In genomic region chr19:25387902-25388301, GRCm38 (mm10) we compare ENCODE assay signal across 28 mouse cellular contexts.
DNase-seq lines count a peak whose midpoint lies in the region; ATAC-seq and TF ChIP-seq lines count a peak whose summit lies in the region.
"Had no signal": no experiment of that assay in that cellular context is flagged by ENCODE, and none has a peak within 500 bp of the region (broad histone marks: within the 10 kb centered on the region; RNA-seq: fewer than 3 reads in every experiment).

No protein-coding gene starts in this region.

- no peak overlapping the region for H3K4me3 ChIP-seq in heart, embryonic 10.5 days
- H3K4me3 ChIP-seq in midbrain, embryonic 10.5 days: no peak overlapping the region
- no peak overlapping the region for H3K4me3 ChIP-seq in midbrain, embryonic 16.5 days (ENCODE audit: low read depth, low read length)
- no peak overlapping the region for H3K4me3 ChIP-seq in myocyte
- no peak overlapping the region for H3K4me3 ChIP-seq in hindbrain, embryonic 12.5 days
- H3K4me3 ChIP-seq: embryonic facial prominence, embryonic 10.5 days; embryonic facial prominence, embryonic 13.5 days; erythroblast, embryonic 14.5 days; forebrain, embryonic 12.5 days; forebrain, embryonic 15.5 days; hindbrain, embryonic 13.5 days had no signal

- 86% methylated on average over 18 of the region's 18 CpGs for WGBS in heart, embryonic 10.5 days
- 85% methylated on average over 18 of the region's 18 CpGs for WGBS in midbrain, embryonic 10.5 days
- WGBS in midbrain, embryonic 16.5 days: 80% methylated on average over 18 of the region's 18 CpGs
- 82% methylated on average over 18 of the region's 18 CpGs for WGBS in hindbrain, embryonic 12.5 days

- ATAC-seq in midbrain, embryonic 16.5 days: no peak
- no peak for ATAC-seq in hindbrain, embryonic 12.5 days (ENCODE audit: low FRiP score)
- ATAC-seq: activated CD4-positive, CD25-positive, alpha-beta regulatory T cell, adult 4 months; forebrain, embryonic 15.5 days; hindbrain, postnatal 0 days; inflammation-experienced regulatory T-cells, adult 6 months; intestine, embryonic 16.5 days had no signal

- H3K4me1 ChIP-seq in heart, embryonic 10.5 days: peaks cover 63% of the 10 kb centered on the region
- H3K4me1 ChIP-seq in midbrain, embryonic 10.5 days: peaks cover 41% of the 10 kb centered on the region
- H3K4me1 ChIP-seq in midbrain, embryonic 16.5 days (ENCODE audit: control insufficient read depth, insufficient read depth, low read length): peaks cover 8% of the 10 kb centered on the region
- peaks cover 7% of the 10 kb centered on the region for H3K4me1 ChIP-seq in hindbrain, embryonic 12.5 days

- H3K27ac ChIP-seq in heart, embryonic 10.5 days: peak overlapping the region; percentile 81; the same call in 1 of the 2 replicates
- 0 out of 2 replicates have a peak overlapping the region, but pooled peaks have one; percentile 33 for H3K27ac ChIP-seq in midbrain, embryonic 10.5 days (replicated peaks)
- no peak overlapping the region for H3K27ac ChIP-seq in midbrain, embryonic 16.5 days (ENCODE audit: low read length)
- H3K27ac ChIP-seq in hindbrain, embryonic 12.5 days: no peak overlapping the region
- H3K27ac ChIP-seq: embryonic facial prominence, embryonic 10.5 days; embryonic facial prominence, embryonic 13.5 days; forebrain, embryonic 12.5 days; forebrain, embryonic 15.5 days; hindbrain, embryonic 13.5 days; hindbrain, postnatal 0 days had no signal

- H3K79me2 ChIP-seq in myocyte (ENCODE audit: control insufficient read depth, insufficient read depth): no peaks in the 10 kb centered on the region

- no peak for DNase-seq in heart, embryonic 10.5 days (ENCODE audit: low spot score)
- DNase-seq in heart, adult 8-10 months (ENCODE audit: low spot score): no peak
- no peak for DNase-seq in midbrain, embryonic 10.5 days (ENCODE audit: low spot score)
- DNase-seq in R1 (ENCODE audit: low read depth, low spot score): peak; percentile 52
- DNase-seq: adrenal gland, adult 8-10 months; adrenal gland, postnatal 25 days; B cell, adult 2 months; cerebellum, adult 11-12 months; cerebellum, adult 8-10 months; cerebellum, postnatal 10 days; cerebellum, postnatal 36 days; embryo, embryonic 11 days; gastrocnemius, postnatal 25 days had no signal

- no peaks in the 10 kb centered on the region for H3K27me3 ChIP-seq in heart, embryonic 10.5 days (ENCODE audit: insufficient read depth, poor library complexity, severe bottlenecking)
- H3K27me3 ChIP-seq in midbrain, embryonic 10.5 days (ENCODE audit: low read depth, poor library complexity, severe bottlenecking): no peaks in the 10 kb centered on the region
- no peaks in the 10 kb centered on the region for H3K27me3 ChIP-seq in midbrain, embryonic 16.5 days (ENCODE audit: control insufficient read depth, insufficient read depth, low read depth, low read length)
- no peaks in the 10 kb centered on the region for H3K27me3 ChIP-seq in myocyte (ENCODE audit: control insufficient read depth, insufficient read depth, insufficient read length)
- H3K27me3 ChIP-seq in hindbrain, embryonic 12.5 days: no peaks in the 10 kb centered on the region
- H3K27me3 ChIP-seq: CH12.LX; embryonic facial prominence, embryonic 13.5 days; forebrain, embryonic 12.5 days; forebrain, embryonic 15.5 days; hindbrain, embryonic 13.5 days had no signal

- H3K9me3 ChIP-seq in heart, embryonic 10.5 days: no peaks in the 10 kb centered on the region
- H3K9me3 ChIP-seq in midbrain, embryonic 10.5 days (replicated peaks): no peaks in the 10 kb centered on the region
- no peaks in the 10 kb centered on the region for H3K9me3 ChIP-seq in midbrain, embryonic 16.5 days (replicated peaks; ENCODE audit: control insufficient read depth, low read length, poor library complexity, severe bottlenecking)
- H3K9me3 ChIP-seq in hindbrain, embryonic 12.5 days (replicated peaks): no peaks in the 10 kb centered on the region
- H3K9me3 ChIP-seq: embryonic facial prominence, embryonic 10.5 days; embryonic facial prominence, embryonic 13.5 days; forebrain, embryonic 12.5 days; forebrain, embryonic 15.5 days; hindbrain, embryonic 13.5 days had no signal

- no peak overlapping the region for H3ac ChIP-seq in myocyte (ENCODE audit: control insufficient read depth, insufficient read length)

- H3K36me3 ChIP-seq in heart, embryonic 10.5 days: peaks cover 6% of the 10 kb centered on the region; the same call in 1 of the 2 replicates
- peaks cover 11% of the 10 kb centered on the region for H3K36me3 ChIP-seq in midbrain, embryonic 10.5 days
- H3K36me3 ChIP-seq in midbrain, embryonic 16.5 days (ENCODE audit: control insufficient read depth, insufficient read depth, low read length): no peaks in the 10 kb centered on the region
- no peaks in the 10 kb centered on the region for H3K36me3 ChIP-seq in myocyte (ENCODE audit: control insufficient read depth, insufficient read depth)
- H3K36me3 ChIP-seq in hindbrain, embryonic 12.5 days: no peaks in the 10 kb centered on the region
- H3K36me3 ChIP-seq: embryonic facial prominence, embryonic 10.5 days; embryonic facial prominence, embryonic 13.5 days; forebrain, embryonic 12.5 days; forebrain, embryonic 15.5 days; hindbrain, embryonic 13.5 days had no signal

- no peak for TF ChIP-seq POLR2A in myocyte (IDR thresholded peaks at IDR 0.05; ENCODE audit: insufficient read length, low read depth)

- no peak overlapping the region for H3K9ac ChIP-seq in midbrain, embryonic 16.5 days (ENCODE audit: low read depth, low read length)
- H3K9ac ChIP-seq in hindbrain, embryonic 12.5 days: no peak overlapping the region
- H3K9ac ChIP-seq: embryonic facial prominence, embryonic 13.5 days; forebrain, embryonic 12.5 days; forebrain, embryonic 15.5 days; hindbrain, embryonic 13.5 days had no signal

- H3K4me2 ChIP-seq in midbrain, embryonic 16.5 days (ENCODE audit: low read length): no peak overlapping the region
- H3K4me2 ChIP-seq in myocyte (ENCODE audit: low read depth): peak overlapping the region; percentile 2
- no peak overlapping the region for H3K4me2 ChIP-seq in hindbrain, embryonic 12.5 days (replicated peaks)
- H3K4me2 ChIP-seq: embryonic facial prominence, embryonic 13.5 days; forebrain, embryonic 12.5 days; forebrain, embryonic 15.5 days; heart, embryonic 11.5 days; hindbrain, embryonic 13.5 days had no signal

TF ChIP-seq in myocyte, 11 proteins besides CTCF, POLR2A, EP300 and RAD21:
- no peak for TF ChIP-seq CEBPB (IDR thresholded peaks at IDR 0.05; ENCODE audit: insufficient read depth, poor library complexity, severe bottlenecking)
- TF ChIP-seq USF1 (IDR thresholded peaks at IDR 0.05; ENCODE audit: low read depth): no peak
- no peak for TF ChIP-seq SRF (IDR thresholded peaks at IDR 0.05; ENCODE audit: control insufficient read depth, insufficient read length, low read depth)
- TF ChIP-seq MYOD1 (IDR thresholded peaks at IDR 0.05; ENCODE audit: control insufficient read depth in 1 of 3, insufficient read length in 2 of 3, low read depth in 2 of 3): no peak
- no peak for TF ChIP-seq POLR2AphosphoS2 (IDR thresholded peaks at IDR 0.05; ENCODE audit: insufficient read length, low read depth)
- TF ChIP-seq TCF3 (IDR thresholded peaks at IDR 0.05; ENCODE audit: insufficient read length, low read depth): no peak
- no peak for TF ChIP-seq E2F4 (IDR thresholded peaks at IDR 0.05; ENCODE audit: insufficient read depth)
- no peak for TF ChIP-seq TCF12 (IDR thresholded peaks at IDR 0.05; ENCODE audit: insufficient read depth, poor library complexity, severe bottlenecking)
- TF ChIP-seq MAX (IDR thresholded peaks at IDR 0.05; ENCODE audit: low read depth): no peak
- TF ChIP-seq MYOG (IDR thresholded peaks at IDR 0.05; ENCODE audit: control insufficient read depth in 1 of 3, insufficient read depth in 1 of 3, insufficient read length in 2 of 3, low read depth in 2 of 3): no peak
- TF ChIP-seq REST (IDR thresholded peaks at IDR 0.05; ENCODE audit: insufficient read depth, insufficient read length): no peak

Comparison
In these comparisons a context has a peak if more than half of its experiments do, and no peak if none do; other contexts are left out.
1. H3K27ac ChIP-seq: peak in heart, embryonic 10.5 days (single experiment) and midbrain, embryonic 10.5 days (single experiment); none in midbrain, embryonic 16.5 days (single experiment) and hindbrain, embryonic 12.5 days (single experiment).